Mouse (Mus musculus): ENCODE data around the gene Casp4. TPM values are rescaled to one million over a fixed set of nuclear protein-coding genes. Genes with fewer than 3 reads are reported as not detected.

Casp4 gene
- polyA plus RNA-seq, 1 experiment from 2014 or later: 0.22 TPM

DNA sequence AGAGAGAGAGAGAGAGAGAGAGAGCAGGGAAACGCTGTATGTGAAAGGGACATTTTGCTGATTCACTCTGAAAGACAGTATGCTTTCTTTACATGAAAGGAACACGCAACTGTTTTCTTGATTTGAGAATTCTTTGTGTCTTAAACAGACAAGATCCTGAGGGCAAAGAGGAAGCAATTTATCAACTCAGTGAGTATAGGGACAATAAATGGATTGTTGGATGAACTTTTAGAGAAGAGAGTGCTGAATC lies 9.6 kb upstream of the Casp4 start:
- ATAC-seq (ENCODE audit: low FRiP score): no peak
- H3K9ac ChIP-seq (ENCODE audit: low read length): no peak overlapping the region
- H3K9me3 ChIP-seq (ENCODE audit: control insufficient read depth, low read length): no peaks in the 10 kb centered on the region
- WGBS: 77% methylated on average over 2 of the region's 2 CpGs
- DNase-seq (ENCODE audit: low spot score, missing footprints): no peak
- H3K36me3 ChIP-seq (ENCODE audit: control insufficient read depth, insufficient read depth, low read length): no peaks in the 10 kb centered on the region
- no peak overlapping the region for H3K4me3 ChIP-seq (ENCODE audit: low read depth, low read length)
- no peak overlapping the region for H3K27ac ChIP-seq (ENCODE audit: low read depth, low read length)
- H3K4me2 ChIP-seq: no peak overlapping the region
- no peaks in the 10 kb centered on the region for H3K4me1 ChIP-seq (ENCODE audit: control insufficient read depth, insufficient read depth, low read length)
- no peaks in the 10 kb centered on the region for H3K27me3 ChIP-seq (ENCODE audit: control insufficient read depth, insufficient read depth, low read length)

DNA sequence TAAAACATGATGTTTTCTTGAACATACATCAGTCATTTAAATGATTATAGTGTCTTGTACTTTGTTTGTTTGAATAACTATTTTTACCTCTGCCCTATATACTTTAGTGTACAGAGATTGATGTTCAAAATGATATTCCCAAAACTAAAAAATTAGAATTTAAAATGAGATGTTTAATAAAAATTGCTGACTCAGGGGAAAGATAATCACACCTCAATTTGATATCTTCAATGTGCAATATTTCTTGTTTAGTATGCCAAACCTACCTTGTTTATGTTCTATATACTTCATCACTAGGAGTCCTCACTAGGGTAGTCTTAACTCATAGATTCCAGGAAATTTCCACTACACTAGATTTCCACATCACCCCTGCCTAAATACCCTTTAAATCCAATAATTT lies 1.5 kb downstream of the Casp4 start:
- ATAC-seq (ENCODE audit: low FRiP score) (no peak), DNase-seq (ENCODE audit: low spot score, missing footprints) (no peak)
- H3K27ac ChIP-seq (ENCODE audit: low read depth, low read length): no peak overlapping the region
- no peaks in the 10 kb centered on the region for H3K27me3 ChIP-seq (ENCODE audit: control insufficient read depth, insufficient read depth, low read length)
- no peak overlapping the region for H3K4me2 ChIP-seq
- H3K9ac ChIP-seq (ENCODE audit: low read length): no peak overlapping the region
- H3K9me3 ChIP-seq (ENCODE audit: control insufficient read depth, low read length): no peaks in the 10 kb centered on the region
- H3K4me1 ChIP-seq (ENCODE audit: control insufficient read depth, insufficient read depth, low read length): no peaks in the 10 kb centered on the region
- no peak overlapping the region for H3K4me3 ChIP-seq (ENCODE audit: low read depth, low read length)
- no peaks in the 10 kb centered on the region for H3K36me3 ChIP-seq (ENCODE audit: control insufficient read depth, insufficient read depth, low read length)

DNA sequence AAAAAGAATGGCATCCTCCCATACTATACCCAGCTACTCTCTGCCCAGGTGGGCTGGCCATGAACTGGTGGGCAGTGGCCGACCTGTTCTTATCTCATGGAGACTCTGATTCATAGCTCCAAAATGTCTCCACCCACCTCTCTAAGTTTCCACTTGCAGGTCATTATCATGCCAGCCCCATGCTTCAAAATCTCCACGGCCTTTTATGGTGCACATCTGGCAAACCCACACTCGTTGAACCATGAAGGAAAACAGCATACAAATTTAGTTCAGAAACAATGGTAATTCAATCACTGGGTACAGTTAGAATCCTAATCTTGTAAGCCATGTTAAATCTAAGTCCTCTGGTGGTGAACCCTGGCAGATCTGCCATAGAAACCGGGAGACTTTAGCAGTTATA lies 2.8 kb downstream of the Casp4 start:
- DNase-seq (ENCODE audit: low spot score, missing footprints) (no peak), ATAC-seq (ENCODE audit: low FRiP score) (no peak)
- H3K9ac ChIP-seq (ENCODE audit: low read length): no peak overlapping the region
- no peaks in the 10 kb centered on the region for H3K9me3 ChIP-seq (ENCODE audit: control insufficient read depth, low read length)
- no peaks in the 10 kb centered on the region for H3K36me3 ChIP-seq (ENCODE audit: control insufficient read depth, insufficient read depth, low read length)
- WGBS: 80% methylated on average over 4 of the region's 4 CpGs
- no peak overlapping the region for H3K4me3 ChIP-seq (ENCODE audit: low read depth, low read length)
- no peaks in the 10 kb centered on the region for H3K27me3 ChIP-seq (ENCODE audit: control insufficient read depth, insufficient read depth, low read length)
- no peak overlapping the region for H3K4me2 ChIP-seq
- no peak overlapping the region for H3K27ac ChIP-seq (ENCODE audit: low read depth, low read length)
- no peaks in the 10 kb centered on the region for H3K4me1 ChIP-seq (ENCODE audit: control insufficient read depth, insufficient read depth, low read length)

DNA sequence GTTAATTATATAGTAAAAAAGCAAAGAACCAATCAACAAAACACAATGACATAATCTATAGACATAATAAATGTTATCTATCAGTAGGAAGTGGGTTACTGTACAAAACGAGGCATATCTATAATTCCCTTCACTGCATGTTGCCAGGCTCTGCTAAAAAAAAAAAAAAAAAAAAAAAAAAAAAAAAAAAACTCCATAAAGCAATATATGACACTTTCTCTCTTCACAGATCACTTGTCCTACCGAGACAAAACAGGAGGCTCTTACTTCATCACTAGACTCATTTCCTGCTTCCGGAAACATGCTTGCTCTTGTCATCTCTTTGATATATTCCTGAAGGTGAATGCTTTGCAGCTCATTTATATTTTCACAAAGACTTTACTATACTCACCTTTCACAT lies 19.6 kb downstream of the Casp4 start:
- Histone ChIP-seq H3K4me2 (no peak overlapping the region), H3K36me3 (ENCODE audit: control insufficient read depth, insufficient read depth, low read length) (no peaks in the 10 kb centered on the region), H3K27me3 (ENCODE audit: control insufficient read depth, insufficient read depth, low read length) (no peaks in the 10 kb centered on the region), H3K4me1 (ENCODE audit: control insufficient read depth, insufficient read depth, low read length) (no peaks in the 10 kb centered on the region), H3K4me3 (ENCODE audit: low read depth, low read length) (no peak overlapping the region), H3K27ac (ENCODE audit: low read depth, low read length) (no peak overlapping the region), H3K9ac (ENCODE audit: low read length) (no peak overlapping the region), H3K9me3 (ENCODE audit: control insufficient read depth, low read length) (no peaks in the 10 kb centered on the region)
- DNase-seq (ENCODE audit: low spot score, missing footprints) (no peak), ATAC-seq (ENCODE audit: low FRiP score) (no peak)
- 81% methylated on average over 3 of the region's 3 CpGs for WGBS

DNA sequence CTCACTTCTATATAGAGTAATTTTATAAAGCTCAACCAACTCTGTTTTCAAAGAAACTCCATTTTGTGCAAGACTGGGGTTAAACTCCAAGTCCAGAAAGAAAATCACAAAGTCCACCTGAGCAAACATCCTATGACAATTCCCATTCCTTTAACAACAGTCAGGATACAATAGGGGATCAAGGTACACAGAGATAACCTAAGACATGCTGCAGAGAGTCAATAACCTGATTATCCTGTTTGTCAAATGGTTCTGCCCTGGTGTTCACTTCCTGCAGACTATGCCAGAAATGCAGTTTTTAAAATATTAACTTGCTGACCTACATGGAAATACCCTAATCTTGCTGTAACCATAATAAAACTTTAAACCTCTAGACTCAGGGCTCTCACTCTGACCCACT lies 23.8 kb downstream of the Casp4 start:
- Histone ChIP-seq H3K4me1 (ENCODE audit: control insufficient read depth, insufficient read depth, low read length) (no peaks in the 10 kb centered on the region), H3K9ac (ENCODE audit: low read length) (no peak overlapping the region), H3K27me3 (ENCODE audit: control insufficient read depth, insufficient read depth, low read length) (no peaks in the 10 kb centered on the region), H3K4me2 (no peak overlapping the region), H3K27ac (ENCODE audit: low read depth, low read length) (no peak overlapping the region), H3K9me3 (ENCODE audit: control insufficient read depth, low read length) (no peaks in the 10 kb centered on the region), H3K4me3 (ENCODE audit: low read depth, low read length) (no peak overlapping the region), H3K36me3 (ENCODE audit: control insufficient read depth, insufficient read depth, low read length) (no peaks in the 10 kb centered on the region)
- ATAC-seq (ENCODE audit: low FRiP score) (no peak), DNase-seq (ENCODE audit: low spot score, missing footprints) (no peak)

DNA sequence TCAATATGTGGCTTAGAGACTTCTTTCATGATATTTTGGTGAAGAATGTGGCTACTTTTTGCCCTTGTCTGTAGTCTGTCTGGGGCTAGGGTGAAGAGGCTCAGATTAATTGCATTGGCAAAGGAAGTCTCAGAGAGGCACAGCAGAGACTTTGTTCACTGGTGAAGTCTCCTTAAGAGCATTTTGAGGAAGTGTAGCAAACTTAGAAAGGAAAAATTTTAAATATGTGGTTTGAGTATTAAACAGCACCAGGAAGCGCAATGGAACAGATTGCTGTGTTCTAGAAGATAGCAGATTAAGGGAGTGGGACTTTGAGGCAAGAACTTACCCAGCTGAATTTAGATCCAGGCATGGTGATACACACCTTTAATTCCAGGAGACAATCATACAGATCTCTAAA lies 24.8 kb downstream of the Casp4 start:
- no peak overlapping the region for H3K4me2 ChIP-seq
- H3K4me3 ChIP-seq (ENCODE audit: low read depth, low read length): no peak overlapping the region
- no peaks in the 10 kb centered on the region for H3K9me3 ChIP-seq (ENCODE audit: control insufficient read depth, low read length)
- no peaks in the 10 kb centered on the region for H3K36me3 ChIP-seq (ENCODE audit: control insufficient read depth, insufficient read depth, low read length)
- DNase-seq (ENCODE audit: low spot score, missing footprints) (no peak), ATAC-seq (ENCODE audit: low FRiP score) (no peak)
- no peak overlapping the region for H3K9ac ChIP-seq (ENCODE audit: low read length)
- no peak overlapping the region for H3K27ac ChIP-seq (ENCODE audit: low read depth, low read length)
- H3K27me3 ChIP-seq (ENCODE audit: control insufficient read depth, insufficient read depth, low read length): no peaks in the 10 kb centered on the region
- H3K4me1 ChIP-seq (ENCODE audit: control insufficient read depth, insufficient read depth, low read length): no peaks in the 10 kb centered on the region
- 94% methylated on average over 1 of the region's 1 CpGs for WGBS

DNA sequence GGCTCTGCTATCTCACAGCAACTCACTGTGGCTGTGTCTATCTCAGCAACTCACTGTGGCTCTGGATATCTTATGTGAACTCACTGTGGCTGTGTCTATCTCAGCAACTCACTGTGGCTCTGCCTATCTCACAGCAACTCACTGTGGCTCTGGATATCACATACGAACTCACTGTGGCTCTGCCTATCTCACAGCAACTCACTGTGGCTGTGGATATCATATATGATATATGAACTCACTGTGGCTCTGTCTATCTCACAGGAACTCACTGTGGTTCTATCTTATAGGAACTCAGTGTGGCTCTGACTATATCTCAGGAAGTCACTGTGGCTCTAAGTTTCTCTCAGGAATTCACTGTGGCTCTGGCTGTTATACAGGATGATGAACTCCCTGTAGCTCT lies 34.5 kb downstream of the Casp4 start:
- 90% methylated on average over 1 of the region's 1 CpGs for WGBS
- no peak for DNase-seq (ENCODE audit: low spot score, missing footprints)
- Histone ChIP-seq H3K27ac (ENCODE audit: low read depth, low read length) (no peak overlapping the region), H3K36me3 (ENCODE audit: control insufficient read depth, insufficient read depth, low read length) (no peaks in the 10 kb centered on the region), H3K4me3 (ENCODE audit: low read depth, low read length) (no peak overlapping the region), H3K4me1 (ENCODE audit: control insufficient read depth, insufficient read depth, low read length) (no peaks in the 10 kb centered on the region), H3K9me3 (ENCODE audit: control insufficient read depth, low read length) (no peaks in the 10 kb centered on the region), H3K27me3 (ENCODE audit: control insufficient read depth, insufficient read depth, low read length) (no peaks in the 10 kb centered on the region), H3K9ac (ENCODE audit: low read length) (no peak overlapping the region), H3K4me2 (no peak overlapping the region)
- ATAC-seq (ENCODE audit: low FRiP score): no peak

DNA sequence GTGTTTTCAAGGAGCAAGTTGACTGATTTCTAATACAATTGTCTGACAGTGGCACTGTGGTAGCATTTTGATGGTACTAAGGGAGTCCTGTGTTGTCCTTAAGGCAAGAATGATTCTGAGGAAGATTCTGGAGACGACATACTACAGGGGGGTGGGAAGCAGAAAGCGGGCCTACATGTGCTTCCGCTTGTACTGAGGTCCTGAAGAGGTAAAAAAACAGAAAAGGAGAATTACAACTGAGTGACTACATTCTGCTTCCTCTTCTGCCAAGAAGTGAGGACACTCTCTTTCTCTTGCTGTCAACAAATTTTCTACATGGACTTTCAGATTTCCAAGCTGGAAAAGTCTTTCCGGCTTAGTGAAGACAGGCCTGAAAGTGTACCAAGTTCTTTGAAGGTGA lies 35.5 kb downstream of the Casp4 start:
- WGBS: 93% methylated on average over 4 of the region's 4 CpGs
- Histone ChIP-seq H3K27ac (ENCODE audit: low read depth, low read length) (no peak overlapping the region), H3K4me3 (ENCODE audit: low read depth, low read length) (no peak overlapping the region)

DNA sequence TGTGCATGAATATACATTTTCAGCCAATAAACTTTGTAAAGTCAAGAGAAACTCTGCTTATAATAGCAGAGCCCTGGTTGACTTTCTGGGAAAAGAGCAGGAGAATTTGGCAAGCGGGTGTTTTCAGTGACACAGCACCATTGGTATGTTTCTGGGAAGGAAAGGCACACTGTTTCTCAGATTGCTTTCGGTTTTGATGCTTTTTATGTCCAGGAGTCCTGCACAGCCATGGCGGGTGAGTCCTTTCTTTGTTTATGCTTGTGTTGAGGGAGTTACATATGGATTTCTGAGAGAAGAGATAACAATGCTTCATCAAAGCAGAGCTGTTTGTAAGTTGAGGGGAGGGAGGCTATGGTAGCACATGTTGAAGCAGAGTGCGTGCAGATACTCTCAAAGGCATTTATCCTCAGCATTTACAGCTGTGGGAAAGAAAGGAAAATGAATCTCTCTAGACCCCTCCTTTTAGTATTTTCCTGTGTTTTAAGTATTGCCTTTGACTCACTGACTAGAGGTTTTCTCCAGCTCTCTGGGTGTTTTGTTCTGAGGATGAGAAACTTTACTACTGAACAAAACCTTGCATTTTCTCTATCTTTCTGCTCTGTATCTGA lies 36.8 kb downstream of the Casp4 start, which contains the start of gene Casp12:
Casp12 (plus strand) TSS at position 140 of the 608 bp plus-strand sequence.
- Histone ChIP-seq H3K4me2 (no peak within 1 kb of the TSS), H3K27ac (ENCODE audit: low read depth, low read length) (no peak within 1 kb of the TSS), H3K36me3 (ENCODE audit: control insufficient read depth, insufficient read depth, low read length) (no peaks in the 10 kb centered on the region), H3K9me3 (ENCODE audit: control insufficient read depth, low read length) (no peaks in the 10 kb centered on the region), H3K4me3 (ENCODE audit: low read depth, low read length) (no peak within 1 kb of the TSS), H3K27me3 (ENCODE audit: control insufficient read depth, insufficient read depth, low read length) (no peaks in the 10 kb centered on the region), H3K4me1 (ENCODE audit: control insufficient read depth, insufficient read depth, low read length) (no peaks in the 10 kb centered on the region), H3K9ac (ENCODE audit: low read length) (no peak within 1 kb of the TSS)
- ATAC-seq (ENCODE audit: low FRiP score) (no peak), DNase-seq (ENCODE audit: low spot score, missing footprints) (no peak)
- 79% methylated on average over 4 of the region's 4 CpGs for WGBS

More for the DNA sequence above, 35.5 kb downstream of the Casp4 start:
- no peak for ATAC-seq (ENCODE audit: low FRiP score)
- Histone ChIP-seq H3K9ac (ENCODE audit: low read length) (no peak overlapping the region), H3K36me3 (ENCODE audit: control insufficient read depth, insufficient read depth, low read length) (no peaks in the 10 kb centered on the region), H3K4me2 (no peak overlapping the region), H3K27me3 (ENCODE audit: control insufficient read depth, insufficient read depth, low read length) (no peaks in the 10 kb centered on the region), H3K4me1 (ENCODE audit: control insufficient read depth, insufficient read depth, low read length) (no peaks in the 10 kb centered on the region), H3K9me3 (ENCODE audit: control insufficient read depth, low read length) (no peaks in the 10 kb centered on the region)
- no peak for DNase-seq (ENCODE audit: low spot score, missing footprints)

DNA sequence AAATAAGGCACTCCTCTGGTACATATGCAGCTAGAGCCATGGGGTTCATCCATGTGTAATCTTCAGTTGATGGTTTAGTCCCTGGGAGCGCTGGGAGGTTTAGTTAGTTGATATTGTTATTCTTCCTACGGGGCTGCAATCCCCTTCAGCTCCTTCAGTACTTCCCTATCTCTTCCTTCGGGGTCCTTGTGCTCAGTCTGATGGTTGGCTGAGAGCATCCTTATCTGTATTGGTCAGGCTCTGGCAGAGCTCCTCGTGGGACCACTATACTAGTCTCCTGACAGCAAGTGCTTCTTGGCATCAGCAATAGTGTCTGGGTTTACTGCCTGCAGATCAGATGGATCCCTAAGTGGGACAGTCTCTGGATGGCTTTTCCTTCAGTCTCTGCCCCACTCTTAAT lies 38.8 kb downstream of the Casp4 start:
- WGBS: 82% methylated on average over 4 of the region's 4 CpGs

More for the DNA sequence above, 38.8 kb downstream of the Casp4 start:
- Histone ChIP-seq H3K4me2 (no peak overlapping the region), H3K27me3 (ENCODE audit: control insufficient read depth, insufficient read depth, low read length) (no peaks in the 10 kb centered on the region), H3K36me3 (ENCODE audit: control insufficient read depth, insufficient read depth, low read length) (no peaks in the 10 kb centered on the region), H3K4me1 (ENCODE audit: control insufficient read depth, insufficient read depth, low read length) (no peaks in the 10 kb centered on the region), H3K4me3 (ENCODE audit: low read depth, low read length) (no peak overlapping the region), H3K9me3 (ENCODE audit: control insufficient read depth, low read length) (no peaks in the 10 kb centered on the region), H3K9ac (ENCODE audit: low read length) (no peak overlapping the region), H3K27ac (ENCODE audit: low read depth, low read length) (no peak overlapping the region)
- DNase-seq (ENCODE audit: low spot score, missing footprints): no peak
- 0 out of 2 replicates have a peak, but pooled peaks have one; percentile 35 for ATAC-seq (ENCODE audit: low FRiP score)
